Mouse (Mus musculus) lung, adult 2 months (tissue): ENCODE measurements at regions not wholly inside any gene's neighbourhood (a gene's known extent, or its start where the extent isn't known, plus 50 kb on each side); places are given as distances from the start of the nearest gene placed in this dataset.

Source experiments
- CTCF ChIP-seq: fragments of 200-500 bp; IDR thresholded peaks from 2 replicates; pipeline ENCODE4 v1.5.1; 2011; ENCODE audit warnings: mild to moderate bottlenecking, low read length, control low read depth; ENCODE audit not compliant: insufficient read depth
- POLR2A ChIP-seq: fragments of 200-500 bp; IDR thresholded peaks from 2 replicates; pipeline ENCODE4 v1.6.1; 2011; ENCODE audit warnings: low read depth, mild to moderate bottlenecking, control low read depth, low read length, borderline replicate concordance; ENCODE audit errors: extremely low read depth

DNA sequence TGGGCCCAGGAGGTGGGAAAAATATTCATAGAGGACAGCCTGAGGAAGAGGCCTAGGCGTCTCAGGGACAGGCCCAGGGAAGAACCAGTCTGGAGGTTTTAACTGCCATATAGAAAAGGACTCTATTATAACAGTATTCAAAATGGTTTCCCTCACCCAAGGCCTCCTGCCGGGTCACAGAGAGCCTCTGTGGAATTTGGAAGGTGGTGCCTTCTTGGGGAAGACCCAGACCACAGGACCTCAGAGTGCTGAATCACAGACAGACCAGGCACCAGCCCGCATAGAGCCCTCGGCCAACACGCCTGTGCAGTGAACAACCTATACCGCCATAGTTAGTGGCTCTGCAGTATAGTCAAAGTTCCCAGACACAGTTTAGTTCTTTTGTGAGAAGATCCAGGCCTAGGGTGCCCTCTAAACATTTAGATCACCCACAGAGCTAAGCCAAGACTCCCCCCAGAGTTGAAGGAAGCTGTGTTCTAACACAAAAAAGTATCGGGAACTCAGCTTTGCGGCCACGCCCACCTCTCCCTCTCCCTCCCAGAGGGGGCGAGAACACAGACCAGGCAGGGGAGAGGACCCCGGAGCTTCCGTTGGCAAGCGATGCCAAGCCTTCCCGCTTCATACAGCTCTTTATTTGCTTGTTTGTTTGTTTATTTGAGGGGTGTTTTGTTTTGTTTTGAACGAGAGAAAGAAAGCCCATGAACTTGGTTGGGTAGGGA, 122.1 kb upstream of the Smad3 start:
- TF ChIP-seq POLR2A: no peak
- TF ChIP-seq CTCF: no peak
